Mouse (Mus musculus): ENCODE results near the gene Hist1h2af. TPM values are rescaled to one million over a fixed set of nuclear protein-coding genes. Genes with fewer than 3 reads are reported as not detected.

The Hist1h2af gene
- total RNA-seq, 2 experiments from 2014 or later: 2,453 TPM; not detected in 1

DNA sequence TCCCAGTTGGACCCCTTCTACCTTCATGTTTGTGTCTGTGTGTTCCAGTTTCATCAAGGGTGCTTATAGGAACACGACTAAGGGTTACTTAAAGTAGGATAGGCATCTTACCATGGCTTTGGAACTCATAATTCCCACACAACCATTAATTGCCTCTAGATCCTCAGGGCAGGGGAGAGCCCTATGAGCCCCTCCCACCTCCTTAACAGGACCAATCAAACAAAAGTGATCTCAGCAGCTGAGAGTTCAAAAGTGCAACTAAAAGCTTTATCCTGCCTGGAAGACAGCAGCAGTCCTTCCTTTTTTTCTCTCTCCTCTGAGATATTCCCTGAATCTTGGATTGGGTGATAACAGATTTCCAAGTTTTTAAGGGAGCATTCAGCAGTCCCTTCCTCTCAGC is 23.6 kb upstream of the Hist1h2af start:
- no peak for ATAC-seq (replicated peaks; ENCODE audit: poor library complexity, severe bottlenecking)

DNA sequence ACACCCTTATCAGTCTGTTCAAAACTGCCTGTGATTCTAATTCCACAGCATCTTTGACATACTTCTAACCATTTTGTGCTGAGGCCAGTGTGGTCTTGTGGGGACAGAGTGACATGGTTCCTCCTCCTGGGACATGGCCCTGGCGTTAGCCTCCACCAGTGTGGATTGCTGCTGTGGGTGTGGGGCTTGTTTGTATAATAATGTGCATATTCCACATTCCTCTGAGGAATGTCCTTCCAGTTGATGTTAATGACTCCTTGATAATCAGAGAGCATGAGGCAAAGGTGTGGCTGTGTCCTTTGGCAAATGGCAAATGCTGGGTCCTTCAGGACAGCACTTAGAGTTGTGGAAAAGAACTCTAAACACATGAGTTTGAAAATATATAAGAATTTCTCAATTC is 20.2 kb upstream of the Hist1h2af start:
- ATAC-seq (replicated peaks; ENCODE audit: poor library complexity, severe bottlenecking): no peak

DNA sequence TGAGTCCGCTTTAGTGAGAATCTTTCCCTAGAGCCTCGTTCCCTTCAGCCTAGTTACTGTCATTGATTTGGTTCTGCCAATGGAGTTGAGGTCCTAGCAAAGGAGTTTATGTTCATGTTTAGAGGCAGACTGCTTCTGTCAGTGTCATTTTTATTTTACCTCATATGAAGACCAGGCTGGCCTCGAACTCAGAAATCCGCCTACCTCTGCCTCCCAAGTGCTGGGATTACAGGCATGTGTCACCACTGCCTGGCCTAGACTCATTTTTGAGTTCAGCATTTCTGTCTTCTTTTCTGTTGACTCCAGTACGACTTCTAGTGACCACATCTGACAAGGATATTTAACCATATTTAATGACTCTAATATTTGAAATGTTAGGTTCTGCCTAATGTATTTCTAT is 18.4 kb upstream of the Hist1h2af start:
- no peak for ATAC-seq (replicated peaks; ENCODE audit: poor library complexity, severe bottlenecking)

DNA sequence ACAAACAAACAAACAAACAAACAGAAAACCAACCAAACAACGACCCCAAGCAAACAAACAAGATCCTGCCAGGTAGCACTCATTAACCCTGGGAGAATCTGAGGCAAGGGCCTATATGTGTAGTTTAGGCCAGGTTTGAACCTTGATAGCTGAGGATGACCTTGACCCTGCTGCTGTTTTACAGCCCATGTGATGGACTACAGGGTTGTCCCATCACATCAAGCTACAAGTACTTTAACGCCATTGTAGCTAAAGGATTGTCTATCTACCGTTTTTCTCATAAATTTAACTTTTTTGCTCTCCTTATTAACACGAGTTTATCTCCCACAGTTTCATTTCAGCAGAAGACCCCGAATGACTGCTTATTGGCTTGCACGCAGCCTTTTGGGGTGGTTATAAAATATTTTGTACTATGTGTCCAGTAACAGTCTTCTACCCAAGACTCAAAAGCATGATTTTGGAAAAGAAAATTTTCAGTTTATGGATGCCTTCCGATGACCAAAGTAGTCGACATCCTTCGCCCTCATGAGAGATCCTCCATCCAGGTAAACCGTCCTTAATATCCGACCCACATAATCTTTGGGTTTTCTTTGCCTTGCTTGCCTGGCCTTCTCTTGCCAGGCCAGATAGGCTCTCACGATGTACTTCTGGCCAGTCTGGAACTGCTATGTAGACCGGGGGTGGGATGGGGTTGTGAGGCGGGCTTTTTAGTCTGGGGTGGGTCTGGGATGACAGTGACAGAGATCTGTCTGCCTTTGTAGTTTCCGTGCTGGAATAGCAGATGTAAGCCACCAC is 17.7 kb upstream of the Hist1h2af start:
- ATAC-seq (replicated peaks; ENCODE audit: poor library complexity, severe bottlenecking): no peak

DNA sequence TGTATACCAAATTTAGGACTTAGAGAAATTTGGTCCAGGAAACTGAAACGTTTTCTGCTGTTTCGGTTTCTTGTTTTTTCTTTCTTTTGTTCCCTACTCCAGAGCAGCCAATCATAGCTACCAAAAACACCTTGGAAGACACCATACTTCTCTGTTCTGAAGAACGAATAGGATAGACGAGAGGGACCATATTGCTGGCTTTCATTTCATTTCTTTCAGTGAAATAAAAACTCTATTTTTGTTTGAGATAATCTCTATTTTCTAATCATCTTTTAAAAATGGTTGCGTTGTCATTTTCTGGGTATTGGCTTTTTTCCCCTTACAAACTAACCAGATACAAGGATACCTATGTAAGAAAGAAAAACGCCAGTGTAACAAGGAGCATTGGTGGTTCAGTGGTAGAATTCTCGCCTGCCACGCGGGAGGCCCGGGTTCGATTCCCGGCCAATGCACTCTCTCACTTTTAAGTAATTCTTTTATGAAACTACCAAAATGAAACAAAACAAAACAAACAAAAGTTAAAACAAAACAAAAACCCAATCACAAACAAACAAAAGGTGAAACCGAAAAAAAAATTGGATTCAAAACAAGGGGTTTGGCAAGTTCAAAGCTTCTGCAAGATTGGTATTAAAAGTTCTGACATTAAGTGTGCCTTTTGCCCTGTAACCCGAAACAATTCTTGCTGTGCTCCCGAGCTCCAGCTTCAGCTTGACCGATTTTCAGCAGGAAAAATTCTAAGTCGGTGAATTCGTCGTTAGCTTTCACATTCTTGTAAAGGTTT is 16.7 kb upstream of the Hist1h2af start:
- peak; percentile 28; the same call in 1 of the 2 replicates for ATAC-seq (replicated peaks; ENCODE audit: poor library complexity, severe bottlenecking)

DNA sequence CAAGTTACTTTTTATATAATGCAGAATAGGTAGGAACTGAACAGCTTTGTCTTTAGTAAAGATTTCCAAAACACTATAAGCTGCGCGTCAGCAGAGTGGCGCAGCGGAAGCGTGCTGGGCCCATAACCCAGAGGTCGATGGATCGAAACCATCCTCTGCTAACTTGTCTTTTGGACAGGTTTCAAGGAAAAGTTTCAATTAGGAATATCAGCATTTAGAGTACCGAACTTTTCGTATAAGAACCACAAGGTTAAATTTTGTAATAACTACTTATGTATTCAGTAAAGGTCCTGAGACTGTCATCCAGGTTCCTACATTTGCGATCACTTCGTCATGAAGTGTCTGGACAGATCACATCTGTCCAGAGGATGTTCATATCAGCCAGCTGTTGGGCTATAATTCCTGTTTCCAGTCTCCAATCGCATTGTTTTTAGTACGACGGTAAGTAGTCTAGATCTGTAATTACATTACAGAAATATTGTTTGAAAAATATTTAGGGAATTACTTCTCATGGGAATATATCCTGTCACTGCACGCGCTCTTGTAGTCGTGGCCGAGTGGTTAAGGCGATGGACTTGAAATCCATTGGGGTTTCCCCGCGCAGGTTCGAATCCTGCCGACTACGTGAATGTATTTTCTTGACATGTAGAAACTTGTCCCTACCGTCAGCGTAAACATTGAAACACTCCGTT is 16.0 kb upstream of the Hist1h2af start:
- peak; percentile 36 for ATAC-seq (replicated peaks; ENCODE audit: poor library complexity, severe bottlenecking)

DNA sequence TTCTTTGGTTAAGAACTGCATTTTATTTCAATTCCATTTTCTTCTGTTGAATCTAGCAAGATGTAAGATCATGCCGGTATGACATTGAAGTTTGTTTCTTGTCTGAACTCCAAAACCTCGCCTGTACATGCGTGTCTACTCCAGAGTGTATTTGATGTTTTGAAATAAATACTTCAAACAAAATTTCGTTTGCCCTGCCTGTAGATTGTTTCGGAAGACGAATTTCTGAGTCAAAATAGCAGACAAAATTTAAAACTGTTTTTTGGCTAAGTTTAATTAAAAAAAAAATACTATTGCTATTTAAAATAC is 15.5 kb upstream of the Hist1h2af start:
- ATAC-seq (replicated peaks; ENCODE audit: poor library complexity, severe bottlenecking): no peak

DNA sequence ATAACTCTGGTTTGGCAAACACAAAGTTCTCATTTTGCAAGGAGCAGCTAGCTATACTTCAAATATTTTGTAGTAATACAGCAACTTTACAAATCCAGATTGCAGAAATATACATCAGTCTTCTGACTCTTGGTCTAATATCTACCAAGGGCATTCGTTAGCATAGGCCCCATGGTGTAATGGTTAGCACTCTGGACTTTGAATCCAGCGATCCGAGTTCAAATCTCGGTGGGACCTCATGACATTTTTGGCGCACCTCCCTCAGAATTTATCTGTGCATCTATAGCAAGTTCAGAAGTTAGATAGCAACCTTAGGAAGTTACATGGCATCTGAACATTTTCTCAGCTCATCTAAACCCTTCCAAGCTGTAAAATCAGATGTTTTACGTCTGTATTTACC is 14.8 kb upstream of the Hist1h2af start:
- ATAC-seq (replicated peaks; ENCODE audit: poor library complexity, severe bottlenecking): peak; percentile 51

DNA sequence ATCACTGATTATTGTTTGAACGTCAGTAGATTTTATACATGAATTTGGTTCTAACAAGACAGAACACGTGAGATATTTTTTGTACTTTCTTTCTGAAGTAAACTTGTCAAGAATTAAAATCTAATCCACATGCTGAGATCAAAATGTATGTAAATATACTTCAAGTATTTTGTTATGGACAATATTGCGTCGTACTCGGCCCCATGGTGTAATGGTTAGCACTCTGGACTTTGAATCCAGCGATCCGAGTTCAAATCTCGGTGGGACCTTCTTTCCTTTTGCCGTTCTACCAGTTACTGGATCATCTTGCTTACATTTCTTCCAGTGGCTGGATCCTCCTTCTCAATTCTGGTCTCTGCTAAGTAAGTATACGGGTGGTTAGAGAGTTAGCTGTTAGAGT is 14.3 kb upstream of the Hist1h2af start:
- peak; percentile 21 for ATAC-seq (replicated peaks; ENCODE audit: poor library complexity, severe bottlenecking)

DNA sequence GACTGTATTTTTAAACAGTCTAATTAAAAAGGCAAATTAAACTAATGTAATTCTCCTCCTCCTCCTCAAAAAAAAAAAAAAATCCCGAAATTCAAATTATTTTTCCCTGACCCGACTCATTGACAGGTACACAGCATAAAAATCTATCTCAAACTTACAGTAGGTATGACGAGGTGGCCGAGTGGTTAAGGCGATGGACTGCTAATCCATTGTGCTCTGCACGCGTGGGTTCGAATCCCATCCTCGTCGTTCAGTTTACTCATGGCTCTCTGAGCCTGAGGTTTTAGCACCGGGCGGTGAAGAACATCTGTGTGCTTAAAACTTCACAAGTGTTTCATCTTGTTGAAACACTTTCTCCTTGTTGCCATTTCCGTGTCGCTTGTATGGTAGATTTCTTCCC is 12.0 kb upstream of the Hist1h2af start:
- peak; percentile 17; the same call in 1 of the 2 replicates for ATAC-seq (replicated peaks; ENCODE audit: poor library complexity, severe bottlenecking)

DNA sequence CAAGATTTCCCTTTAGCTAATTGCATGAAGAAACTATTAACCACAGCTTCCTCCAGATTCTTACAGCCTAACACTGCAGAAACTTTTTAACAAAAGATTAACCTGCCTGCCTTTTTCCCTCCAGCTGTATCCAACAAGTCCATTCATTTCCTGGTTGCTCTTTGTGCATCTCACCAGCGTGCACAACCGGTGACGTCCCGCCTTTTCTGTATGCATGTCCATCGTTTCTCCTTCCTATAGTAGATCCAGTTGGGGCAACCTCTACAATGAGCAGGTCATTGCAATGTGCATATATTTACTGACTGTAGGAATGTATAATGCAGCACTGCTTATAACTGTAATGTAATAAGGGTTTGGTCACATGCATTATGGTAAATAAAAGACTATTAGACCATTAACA is 9.7 kb upstream of the Hist1h2af start:
- ATAC-seq (replicated peaks; ENCODE audit: poor library complexity, severe bottlenecking): no peak

DNA sequence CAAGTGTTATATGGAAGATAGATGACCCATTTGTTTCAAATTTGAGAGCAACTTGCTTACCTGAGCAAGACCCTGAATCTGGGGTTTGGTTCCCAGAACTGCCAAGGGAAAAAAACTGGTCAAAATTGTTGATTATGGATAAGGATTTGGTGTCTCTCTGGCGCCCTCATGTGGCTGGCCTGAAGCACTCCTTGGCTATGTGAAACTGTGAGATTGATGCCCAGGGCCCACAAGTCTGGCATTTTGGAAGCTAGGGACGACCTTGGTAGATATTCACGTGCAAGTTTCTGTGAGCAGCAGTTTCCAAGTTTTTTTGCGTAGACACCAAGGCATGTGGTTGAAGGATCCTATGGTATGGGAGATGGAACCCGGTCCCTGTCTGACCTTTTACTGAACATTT is 9.1 kb upstream of the Hist1h2af start:
- ATAC-seq (replicated peaks; ENCODE audit: poor library complexity, severe bottlenecking): peak; percentile 60

DNA sequence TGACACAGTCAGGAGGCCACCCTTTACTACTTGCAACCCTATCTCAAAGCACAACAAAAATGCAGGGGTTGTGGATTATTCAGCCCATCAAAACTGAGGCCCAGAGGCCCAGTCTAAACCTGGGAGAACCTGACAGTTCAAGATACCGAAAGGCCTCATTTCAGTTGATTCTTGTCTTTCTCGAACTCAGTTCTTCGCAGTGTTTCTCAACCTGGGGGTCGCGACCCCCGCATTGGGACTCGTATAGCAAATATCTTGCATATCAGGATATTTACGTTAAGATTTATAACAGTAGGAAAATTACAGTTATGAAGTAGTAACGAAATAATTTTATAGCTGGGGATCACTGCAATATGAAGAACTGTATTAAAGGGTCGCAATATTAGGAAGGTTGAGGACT is 7.8 kb upstream of the Hist1h2af start:
- ATAC-seq (replicated peaks; ENCODE audit: poor library complexity, severe bottlenecking): no peak

DNA sequence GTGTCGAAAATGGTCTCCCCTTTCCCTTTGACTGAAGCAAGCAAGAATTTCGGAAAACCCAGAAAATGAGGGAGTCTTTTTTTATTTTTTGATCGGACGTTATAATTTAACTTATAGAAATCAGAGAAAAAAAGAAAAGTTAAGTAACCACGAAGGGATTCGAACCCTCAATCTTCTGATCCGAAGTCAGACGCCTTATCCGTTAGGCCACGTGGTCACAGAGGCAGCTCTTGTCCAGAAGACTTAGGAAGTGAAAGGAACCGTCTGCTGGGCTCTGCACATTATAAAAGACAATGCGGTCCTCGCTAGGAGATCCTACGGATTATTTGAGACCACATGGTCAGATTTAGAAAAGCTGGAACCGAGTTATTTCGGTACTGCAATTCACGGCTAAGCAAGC is 7.4 kb upstream of the Hist1h2af start:
- ATAC-seq (replicated peaks; ENCODE audit: poor library complexity, severe bottlenecking): peak; percentile 35

DNA sequence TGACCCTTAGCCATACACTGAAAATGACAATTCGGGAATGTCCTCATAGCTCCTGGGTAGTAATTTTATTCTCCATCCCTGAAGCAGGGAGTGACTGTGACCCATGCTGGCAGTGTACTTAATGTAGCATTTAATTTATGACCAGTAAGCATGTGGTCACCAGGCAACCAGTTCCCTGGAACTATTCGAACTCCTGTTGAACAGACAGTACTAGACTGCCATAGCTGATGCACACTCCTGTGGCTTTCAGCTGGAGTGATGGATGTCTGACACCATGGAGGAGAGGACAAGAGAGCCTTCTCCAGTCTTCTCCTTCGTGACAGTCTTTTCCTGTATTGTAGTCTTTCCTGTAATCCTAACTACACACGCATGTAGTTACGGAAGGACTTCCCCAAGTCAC is 4.7 kb upstream of the Hist1h2af start:
- ATAC-seq (replicated peaks; ENCODE audit: poor library complexity, severe bottlenecking): no peak

DNA sequence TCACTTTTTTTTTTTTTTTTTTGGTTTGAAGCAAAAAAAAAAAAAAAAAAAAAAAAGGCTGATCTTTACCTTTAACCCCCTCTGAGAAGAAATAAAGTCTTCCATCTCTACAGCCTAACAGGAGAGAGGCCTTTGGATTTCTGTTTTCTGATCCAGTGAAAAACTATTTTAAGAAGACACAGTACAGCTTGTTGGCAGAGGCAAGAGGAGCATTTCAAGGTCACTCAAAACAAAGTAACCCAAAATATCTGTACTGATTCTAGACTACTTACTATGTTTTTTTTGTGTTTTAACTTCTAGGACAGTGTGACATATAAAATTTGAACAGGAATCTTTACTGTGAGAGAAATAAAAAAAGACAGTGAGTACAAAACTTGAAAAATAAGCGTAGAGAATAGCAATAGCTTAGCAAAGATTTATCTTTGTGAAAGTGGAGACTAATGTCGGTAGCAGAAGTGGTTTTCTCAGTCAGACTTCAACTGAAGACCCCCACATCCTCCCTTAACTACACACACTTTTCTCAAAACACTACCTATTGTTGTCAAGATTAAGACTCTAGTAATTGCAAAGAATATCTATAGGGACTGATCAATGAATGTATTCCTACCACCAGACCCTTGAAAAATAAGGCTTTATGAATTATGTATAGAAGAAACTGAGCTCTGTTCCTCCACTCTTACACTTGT is 4.1 kb upstream of the Hist1h2af start:
- ATAC-seq (replicated peaks; ENCODE audit: poor library complexity, severe bottlenecking): no peak

DNA sequence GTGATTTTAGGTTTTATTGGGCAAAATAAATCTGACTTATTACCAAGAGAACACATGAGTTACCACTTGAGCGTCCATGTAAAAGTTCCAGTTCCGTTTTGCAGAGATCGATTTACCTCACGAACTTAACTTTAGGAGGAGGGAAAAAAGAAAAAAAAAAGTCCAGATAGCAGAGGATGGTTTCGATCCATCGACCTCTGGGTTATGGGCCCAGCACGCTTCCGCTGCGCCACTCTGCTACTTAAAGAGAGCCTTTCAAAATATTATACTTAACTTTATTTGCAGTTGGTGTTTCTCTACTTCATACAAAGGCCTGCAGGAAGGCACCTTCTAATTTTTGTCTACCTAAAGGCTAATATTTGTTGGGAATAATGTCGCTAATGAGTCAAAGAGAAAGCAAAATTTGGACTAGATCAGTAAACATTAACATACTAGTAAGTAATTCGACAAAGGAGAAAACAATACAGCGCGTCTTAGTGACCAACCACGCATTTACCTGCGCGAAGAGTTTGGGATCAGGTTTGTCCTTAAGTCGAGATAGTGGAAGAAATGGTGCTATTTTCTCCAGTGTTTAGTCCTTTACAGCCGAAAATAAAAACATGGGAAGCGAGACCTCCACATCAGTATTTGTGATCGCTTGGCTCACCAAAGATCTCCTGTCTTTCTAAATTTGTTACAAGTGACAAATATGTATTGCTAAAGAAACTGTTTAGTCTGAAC is 3.4 kb upstream of the Hist1h2af start:
- ATAC-seq (replicated peaks; ENCODE audit: poor library complexity, severe bottlenecking): no peak

DNA sequence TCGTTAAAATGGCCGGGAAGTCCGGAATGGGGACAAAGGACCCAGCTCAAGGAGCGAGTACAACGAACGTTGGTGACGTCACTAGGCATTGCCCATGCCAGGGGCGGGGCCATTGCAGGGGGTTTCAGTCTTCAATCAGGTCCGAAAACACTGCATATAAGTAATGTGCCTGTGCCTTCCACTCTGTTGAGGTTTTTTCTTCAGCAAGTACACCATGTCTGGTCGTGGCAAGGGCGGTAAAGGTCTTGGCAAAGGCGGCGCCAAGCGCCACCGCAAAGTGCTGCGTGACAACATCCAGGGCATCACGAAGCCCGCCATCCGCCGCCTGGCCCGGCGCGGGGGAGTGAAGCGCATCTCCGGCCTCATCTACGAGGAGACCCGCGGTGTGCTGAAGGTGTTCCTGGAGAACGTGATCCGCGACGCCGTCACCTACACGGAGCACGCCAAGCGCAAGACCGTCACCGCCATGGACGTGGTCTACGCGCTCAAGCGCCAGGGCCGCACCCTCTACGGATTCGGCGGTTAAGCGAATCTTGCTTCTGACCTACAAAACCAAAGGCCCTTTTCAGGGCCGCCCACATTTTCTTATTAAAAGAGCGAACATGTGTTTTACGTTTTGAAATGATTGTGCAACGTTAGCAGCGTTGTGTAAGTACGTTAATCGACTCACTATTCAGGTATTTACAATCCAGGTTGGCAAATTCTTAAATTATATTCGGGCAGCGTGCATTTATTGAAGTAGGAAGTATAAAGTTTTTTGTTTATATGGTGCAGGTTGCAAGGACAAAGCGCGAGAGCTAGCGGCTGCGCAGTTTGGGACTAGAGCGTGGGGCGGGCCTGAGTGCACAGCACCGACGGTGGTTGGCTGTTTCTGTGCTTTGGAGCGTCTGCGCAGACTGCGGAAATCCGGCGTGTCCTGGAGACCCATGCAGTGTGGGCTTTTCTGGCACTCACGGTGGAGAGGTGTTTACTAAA is 2.5 kb upstream of the Hist1h2af start, which contains the start of gene Hist1h4h:
Gene Hist1h4h (plus strand): TSS at position 150 of the 975 bp plus-strand sequence.
- ATAC-seq (replicated peaks; ENCODE audit: poor library complexity, severe bottlenecking): peak; percentile 62

Measured in granulocyte monocyte progenitor cell, adult 5-6 weeks (primary cell).